Mouse (Mus musculus): ENCODE measurements around the gene Gpr161.

Gene Gpr161

DNA sequence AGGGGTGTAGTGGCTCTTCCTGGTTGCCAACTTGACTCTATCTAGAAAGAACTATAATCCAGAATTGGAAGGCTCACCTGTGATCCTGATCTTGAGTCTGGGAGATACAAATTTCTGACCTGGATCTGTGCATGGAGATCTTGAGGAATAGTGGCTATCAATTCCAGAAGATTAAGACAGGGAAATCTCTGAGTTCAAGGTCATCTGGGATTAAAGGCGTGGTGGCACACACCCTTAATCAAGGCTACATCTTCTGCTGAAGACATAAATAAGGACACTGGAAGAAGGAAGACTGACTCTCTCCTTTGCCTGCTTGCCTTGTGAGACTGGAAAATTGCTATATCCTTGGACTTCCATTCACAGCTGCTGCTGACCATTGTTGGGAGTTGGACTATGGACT, at the start of gene Gpr161:
TSS of gene Gpr161 (plus strand) at position 301 of the 400 bp plus-strand sequence.
- DNase-seq, result no peak

DNA sequence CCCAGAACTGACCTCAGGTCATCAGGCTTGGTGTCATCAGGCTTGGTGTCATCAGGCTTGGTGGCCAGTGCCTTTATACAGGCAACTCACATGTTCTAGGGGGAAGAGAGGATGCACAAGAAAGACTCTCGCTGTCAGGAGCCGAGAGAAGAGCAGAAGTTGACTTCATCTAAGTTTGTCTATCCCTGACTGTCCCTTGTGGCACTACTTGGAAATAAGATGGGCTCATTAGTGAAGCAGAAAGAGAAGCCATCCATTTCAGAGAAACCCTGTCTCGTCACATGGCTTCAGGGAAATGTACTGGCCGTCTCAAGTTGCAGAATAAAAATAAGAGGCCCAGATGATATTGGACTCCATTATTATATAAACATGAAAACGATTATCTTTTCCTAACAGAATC, 49.0 kb upstream of the Gpr161 start:
- DNase-seq, result no peak

DNA sequence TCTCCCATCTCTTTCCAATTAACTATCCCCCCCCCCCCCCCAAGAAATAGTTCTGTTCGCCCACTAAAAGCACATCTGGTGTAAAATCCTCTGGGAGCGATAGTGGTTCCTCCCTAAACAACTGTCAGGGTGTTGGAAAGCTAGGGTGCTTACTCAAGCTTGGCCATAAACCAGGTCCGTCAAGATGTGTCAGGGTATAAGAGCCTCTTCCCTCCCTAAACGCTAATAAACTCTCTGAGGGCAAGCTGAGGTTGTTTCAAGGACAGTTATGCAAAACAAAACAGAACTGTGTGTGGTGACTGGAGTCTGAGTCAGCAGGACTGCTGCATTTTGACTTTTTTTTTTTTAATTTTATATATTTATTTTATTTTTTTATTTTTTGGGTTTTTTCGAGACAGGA, 48.5 kb upstream of the Gpr161 start:
- no peak for DNase-seq

DNA sequence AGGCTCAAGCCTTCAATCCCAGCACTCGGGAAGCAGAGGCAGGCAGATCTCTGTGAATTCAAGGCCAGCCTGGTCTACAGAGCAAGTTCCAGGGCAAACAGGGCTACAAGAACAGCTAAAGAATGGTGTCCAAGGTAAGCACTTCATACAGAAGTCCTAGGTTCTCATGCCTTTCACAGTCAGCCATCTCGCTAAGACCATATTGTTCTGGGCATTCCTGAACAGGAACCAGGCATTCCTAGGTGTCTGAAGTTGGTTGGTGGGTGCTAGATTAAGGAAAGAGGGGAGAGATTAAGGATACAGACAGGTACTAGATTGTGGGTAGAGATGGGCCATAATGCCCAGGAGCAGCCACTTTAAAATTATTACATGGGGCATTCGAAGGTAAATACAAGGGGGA, 47.8 kb upstream of the Gpr161 start:
- DNase-seq, result no peak

DNA sequence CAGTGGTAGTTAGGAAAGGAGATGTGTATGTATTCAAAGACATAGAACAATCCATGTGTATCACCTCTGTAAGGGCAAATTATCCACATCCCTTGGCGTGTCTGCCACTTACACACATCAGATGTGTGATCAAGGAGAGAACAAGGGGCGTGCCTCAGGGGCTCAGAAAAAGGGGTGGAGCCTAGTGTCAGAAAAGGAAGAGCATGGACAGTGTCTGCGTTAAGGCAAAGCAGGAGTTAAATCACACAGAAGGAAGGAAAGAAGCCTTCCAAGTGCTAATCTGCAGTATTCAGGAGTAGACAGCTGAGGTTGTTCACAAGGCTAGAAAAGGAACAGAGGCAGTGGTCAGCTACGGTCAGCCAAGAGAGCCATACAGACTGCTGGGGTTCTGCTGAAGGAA, 46.7 kb upstream of the Gpr161 start:
- no peak for DNase-seq

DNA sequence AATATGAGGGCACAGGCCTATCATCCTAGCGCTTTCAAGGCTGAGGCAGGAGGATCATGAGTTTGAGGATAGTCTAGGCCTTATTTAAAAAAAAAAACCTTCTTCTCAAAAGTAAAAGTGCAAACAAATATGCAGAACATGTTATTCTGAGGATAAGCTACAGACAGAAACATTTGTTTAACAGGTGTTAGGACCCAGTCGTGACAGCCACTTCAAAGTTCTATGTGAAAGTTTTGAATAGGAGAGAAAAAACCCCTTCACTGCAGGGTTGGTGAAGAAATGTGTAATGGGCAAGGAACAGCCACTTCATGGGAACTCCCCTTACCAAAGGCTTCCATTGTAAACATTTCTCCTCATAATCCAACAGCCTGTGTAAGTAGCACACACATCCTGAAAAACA, 45.0 kb upstream of the Gpr161 start:
- DNase-seq, result no peak

DNA sequence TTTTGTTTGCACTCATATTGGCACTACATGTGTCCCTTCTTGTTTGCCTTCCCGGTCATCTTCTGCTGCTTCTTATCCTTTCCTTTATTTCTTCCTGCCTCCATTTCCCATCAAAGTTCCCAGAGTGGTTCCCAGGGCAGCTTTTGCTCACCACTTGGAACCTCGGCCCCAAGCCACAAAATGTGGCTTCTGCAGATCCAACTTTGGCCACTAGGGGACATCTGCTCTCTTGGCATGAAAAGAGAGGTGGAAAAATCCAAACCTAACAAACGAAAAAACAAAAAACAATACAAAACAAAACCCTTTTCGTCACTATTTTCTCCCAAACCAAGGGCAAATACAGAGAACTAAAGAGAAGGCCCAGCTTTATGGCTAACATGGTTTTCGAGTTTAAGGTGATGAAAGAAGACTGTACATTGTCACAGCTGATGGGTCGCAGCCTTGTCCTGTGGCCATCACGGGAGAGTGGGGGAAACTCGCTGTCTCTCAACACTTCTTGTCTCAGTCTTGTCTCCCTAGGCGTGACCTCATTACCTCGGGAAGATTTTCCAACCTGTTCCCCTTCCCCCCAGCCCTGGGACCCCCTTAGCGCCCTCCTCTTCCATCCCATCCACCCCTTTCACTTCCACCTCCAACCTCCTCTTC, 43.4 kb upstream of the Gpr161 start:
- DNase-seq, result peak; percentile 22 to 37

DNA sequence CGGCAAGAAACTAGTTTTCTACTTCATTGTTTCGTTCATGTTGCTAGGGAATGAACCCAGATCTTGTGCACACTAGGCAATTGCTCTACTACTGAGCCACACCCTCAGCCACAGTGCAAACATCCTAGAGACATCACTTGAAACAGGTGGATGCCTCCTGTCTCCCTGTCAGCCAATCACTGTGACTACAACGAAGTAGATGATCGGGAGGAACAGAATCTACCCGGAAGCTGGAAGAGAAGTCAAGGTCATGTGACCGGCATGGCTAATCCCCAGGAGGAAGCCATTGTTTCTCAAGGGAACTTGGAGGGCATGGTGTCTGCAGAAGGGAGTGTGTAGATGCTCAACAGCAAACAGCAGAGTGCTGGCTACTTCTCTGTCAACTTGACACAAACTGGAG, 20.6 kb upstream of the Gpr161 start:
- no peak for DNase-seq

DNA sequence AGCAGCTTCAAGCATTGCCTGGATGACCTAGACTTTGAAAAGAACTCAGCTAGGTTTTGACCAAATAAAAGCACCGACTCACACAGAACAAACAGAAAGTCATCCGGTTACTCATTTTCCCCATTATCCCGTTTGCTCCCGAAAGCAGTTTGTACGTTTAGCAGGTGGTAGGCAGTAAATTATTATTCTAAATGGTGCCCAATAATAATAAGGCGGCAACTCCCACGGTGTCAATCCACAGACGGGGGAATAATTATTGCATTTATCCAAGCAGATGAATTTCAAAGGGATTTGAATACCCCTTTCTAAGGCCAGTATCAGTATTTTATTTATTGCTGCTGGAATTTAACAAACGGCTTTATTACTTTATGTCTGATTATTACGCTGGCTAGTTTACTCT, 14.8 kb upstream of the Gpr161 start:
- DNase-seq, result no peak

DNA sequence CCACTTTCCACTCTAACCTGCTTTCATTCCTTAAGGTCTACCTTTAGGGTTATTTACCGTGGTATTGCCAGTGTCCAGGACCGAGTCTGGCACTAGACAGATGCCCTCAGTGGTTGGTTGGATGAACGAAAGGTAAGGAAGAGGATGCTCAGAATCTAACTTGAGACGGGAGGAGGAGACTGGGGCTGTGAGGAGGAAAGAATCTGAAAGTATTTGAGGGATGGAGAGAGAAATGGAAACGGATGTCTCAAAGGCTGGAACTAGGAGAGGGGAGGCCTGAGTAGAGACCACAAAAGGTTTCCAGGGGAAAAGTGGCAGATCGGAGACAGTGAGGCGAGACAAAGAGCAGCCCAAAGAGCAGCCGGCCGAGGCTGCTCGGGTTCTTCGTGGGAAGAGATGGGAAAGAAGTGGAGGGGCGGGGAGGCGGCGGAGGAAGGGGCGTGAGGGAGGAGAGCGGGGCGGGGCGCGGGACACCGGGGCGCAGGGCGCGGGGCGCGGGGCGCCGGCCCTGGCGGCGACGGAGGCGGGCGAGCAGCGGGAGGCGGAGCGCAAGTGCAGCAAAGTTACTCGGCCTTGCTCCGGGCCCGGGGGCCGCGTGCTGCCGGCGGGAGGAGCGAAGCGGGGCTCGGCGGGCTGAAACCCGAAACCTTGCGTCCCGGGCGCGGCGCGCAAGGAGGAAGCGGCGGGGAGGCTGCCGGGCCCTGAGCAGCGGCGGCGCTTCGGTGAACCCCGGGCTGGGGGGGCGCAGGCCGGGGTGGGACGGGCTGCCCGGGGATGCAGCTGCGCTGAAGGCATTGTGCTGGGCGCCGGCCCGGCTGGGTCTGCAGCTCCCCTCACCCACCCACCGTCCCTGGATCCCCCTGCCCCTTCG, 14.0 kb upstream of the Gpr161 start:
- DNase-seq, result peak; percentile 47 to 60

DNA sequence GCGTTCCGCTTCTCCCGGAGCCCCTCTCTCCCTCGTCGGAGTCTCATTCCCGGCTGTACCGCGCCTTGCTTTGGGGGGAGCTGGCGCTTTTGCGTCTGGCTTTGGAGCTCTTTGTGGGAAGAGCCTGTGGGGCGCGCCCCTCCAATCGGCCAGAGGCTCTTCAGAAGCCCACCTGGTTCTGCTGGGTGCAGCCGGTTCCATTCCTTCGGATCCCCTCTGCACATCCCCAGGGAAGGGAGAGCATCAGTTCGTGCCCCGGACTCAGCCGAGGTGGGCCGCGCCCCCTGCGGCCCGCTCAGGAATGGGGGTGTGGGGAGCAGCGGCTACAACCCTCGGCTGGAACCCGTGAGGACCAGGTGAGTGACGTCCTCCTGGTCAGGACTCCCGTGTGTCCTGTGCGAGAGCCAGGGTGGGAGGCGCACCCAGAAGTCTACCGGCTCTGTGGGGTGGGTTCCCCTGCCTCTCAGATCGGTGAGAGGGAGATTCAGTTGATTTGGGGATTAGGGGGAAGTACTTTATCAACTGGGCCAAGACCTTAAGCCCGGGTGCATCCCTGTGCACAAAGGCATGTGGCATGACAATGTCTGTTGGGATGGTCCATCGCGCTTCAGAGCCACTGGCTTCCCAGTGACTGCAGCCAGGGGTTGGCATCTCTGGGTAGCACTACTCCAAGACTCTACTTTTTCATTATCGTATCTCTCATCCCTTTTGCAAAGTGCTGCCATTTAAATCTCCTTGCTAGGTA, 13.2 kb upstream of the Gpr161 start:
- DNase-seq, result peak in 1 of 2 experiments; percentile 19

DNA sequence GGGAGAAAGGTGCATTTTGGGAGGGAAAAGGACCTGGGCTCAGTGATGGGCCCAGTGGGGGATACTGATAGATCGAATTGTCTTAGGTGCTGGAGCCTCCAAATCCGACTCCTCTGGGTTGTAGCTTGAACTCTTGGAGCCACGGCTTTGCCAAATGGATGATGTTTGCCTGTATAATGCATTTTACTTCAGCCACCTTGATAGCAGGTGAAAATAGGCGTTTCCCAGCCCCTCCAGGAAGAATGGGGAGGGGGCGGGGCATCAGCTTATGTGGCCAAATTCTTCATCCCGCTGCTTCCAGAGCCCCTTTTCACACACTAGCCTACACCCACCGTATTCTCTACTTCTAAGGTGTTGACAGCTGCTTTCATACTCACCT, 12.6 kb upstream of the Gpr161 start:
- no peak for DNase-seq

DNA sequence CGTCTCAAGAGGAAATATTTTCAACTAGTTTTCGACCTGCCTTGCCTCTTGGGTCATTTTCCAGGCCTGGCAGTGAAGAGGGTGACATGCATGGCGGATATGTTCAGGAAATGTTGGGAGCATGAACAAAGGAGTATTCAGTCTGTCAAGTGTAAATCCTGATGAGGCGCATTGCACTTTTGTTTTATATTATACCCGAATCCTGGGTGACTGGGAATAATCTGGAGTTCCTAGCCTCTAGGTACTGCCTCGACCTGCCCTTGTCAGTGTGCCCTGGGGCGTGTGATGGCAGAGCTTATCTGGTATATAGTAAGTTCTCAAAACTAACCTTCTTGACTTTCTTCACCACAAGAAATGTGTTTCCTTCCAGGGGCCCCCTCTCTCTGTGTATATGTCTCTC, 11.5 kb upstream of the Gpr161 start:
- DNase-seq, result no peak

DNA sequence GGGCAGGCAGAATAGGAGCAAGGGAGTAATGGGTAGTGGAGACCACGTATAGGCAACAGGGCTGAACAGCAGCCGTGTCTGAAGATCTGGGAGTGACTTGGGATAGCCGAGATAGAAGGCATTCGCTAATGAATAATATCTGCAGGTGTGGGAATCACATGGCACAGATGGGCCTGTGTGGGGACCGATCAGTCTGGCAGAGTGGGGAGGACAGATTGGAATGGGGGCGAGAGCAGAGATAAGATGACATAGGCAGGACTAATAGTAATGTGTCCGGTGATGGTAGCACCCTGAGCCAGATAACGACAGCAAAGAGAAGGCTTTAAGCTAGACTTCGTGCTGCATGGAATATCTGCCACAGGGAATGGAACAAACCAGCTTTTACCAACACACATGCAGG, 7.4 kb upstream of the Gpr161 start:
- DNase-seq, result no peak

DNA sequence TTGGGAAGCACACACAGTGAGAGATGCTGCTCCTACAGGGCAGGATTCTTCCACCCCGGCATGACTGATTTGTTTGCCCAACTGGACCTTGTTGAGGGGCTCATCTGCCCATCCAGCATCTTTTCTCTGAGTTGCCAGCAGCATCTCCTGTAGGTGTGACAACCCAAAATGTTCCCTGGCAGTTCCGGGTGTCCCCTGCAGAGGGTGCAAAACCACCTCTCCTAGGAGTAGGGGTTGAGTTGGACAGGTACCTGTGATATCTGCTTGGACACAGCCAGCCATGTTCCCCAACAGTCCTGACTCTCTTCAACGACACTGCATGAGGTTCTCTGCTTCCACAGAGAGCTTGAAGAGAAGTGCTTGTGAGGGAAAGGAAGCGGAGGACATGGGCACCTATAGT, 5.8 kb upstream of the Gpr161 start:
- peak; percentile 23 to 36 for DNase-seq

DNA sequence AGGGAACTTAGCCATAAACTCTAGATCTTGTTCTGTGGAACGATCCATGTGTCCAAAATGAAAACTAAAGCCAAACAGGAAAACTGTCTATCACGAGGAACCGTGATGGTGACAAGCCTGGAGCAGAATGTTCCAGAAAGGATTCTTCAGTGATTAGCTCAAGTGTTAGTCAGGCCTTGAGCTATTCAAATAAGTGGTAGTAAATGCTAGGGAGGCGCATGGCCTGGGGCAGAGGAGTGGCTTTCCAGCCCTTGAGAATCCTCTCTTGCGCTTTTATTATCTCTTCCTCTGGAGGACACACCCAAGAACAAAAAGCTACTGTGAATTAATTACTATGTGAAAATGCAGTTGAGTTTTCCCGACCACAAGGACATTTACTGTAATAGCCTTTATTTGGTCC, 4.0 kb upstream of the Gpr161 start:
- no peak for DNase-seq

DNA sequence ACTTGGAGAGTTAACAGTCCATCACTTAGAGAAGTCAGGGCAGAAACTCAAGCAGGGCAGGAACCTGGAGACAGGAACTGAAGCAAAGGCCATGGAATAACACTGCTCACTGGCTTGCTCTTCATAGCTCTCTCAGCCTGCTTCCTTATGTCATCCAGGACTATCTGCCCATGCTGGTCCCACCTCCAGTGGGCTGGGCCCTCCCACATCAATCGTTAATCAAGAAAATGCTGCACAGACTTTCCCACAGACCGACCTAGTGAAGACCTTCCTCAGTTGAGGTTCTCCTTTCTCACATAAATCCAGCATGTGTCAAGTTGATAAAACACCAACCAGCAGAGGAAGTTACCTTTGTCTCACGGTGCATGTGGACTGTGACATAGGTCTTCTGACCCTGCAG, 5.5 kb downstream of the Gpr161 start:
- DNase-seq, result no peak

DNA sequence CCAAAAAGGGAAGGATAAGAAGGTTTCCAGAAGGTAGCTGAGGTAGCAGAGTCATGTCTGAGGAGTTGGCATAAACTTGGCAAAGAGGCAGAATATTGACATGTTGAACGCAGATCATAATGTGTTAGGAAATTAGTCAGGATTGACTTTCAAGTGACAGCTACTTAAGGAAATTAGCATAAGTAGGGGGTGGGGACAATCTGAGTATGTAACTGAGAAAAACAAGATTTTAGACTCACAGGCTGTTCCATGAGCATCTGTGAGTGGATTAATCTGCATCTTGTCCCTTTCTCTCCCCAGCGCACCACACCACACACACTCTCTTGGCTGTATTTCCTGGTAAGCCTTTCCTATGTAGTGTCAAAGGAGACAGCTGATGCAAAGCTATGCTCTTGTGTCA, 6.0 kb downstream of the Gpr161 start:
- no peak for DNase-seq

DNA sequence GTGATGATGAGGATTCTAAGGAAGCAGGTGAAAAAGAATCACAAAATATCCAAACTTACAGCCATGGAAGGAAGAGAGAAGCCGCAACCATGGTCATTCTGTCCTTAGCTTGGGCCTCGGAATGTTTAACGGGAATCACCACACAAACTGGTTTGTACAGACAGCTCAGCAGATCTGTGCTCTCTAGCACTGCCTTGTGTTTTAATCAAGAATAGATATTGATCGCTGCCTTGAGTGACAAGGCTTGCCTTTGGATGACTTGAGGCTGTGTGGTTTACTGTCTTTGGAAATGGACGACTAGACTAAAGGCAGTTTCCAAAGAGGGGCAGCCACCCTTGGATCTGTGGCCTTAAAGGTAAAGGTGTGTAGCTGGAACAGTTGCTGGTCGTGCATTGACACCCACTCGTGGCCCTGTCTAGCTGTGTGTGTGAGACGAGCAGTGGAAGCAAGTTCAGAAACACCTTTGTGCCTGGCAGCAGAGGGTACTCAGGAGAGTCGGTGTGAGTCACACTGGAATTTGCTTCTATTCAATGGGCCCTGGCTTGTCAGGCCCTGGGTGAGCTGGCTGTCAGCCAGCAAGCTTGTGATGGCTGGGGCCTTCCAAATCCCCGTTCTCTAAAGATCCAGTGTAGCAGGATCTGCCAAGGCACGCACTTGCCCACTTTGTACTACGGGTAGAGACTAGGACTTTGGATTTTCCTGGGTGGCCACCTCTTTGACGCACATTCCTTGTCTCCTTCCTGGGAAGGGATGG, 7.0 kb downstream of the Gpr161 start:
- no peak for DNase-seq

DNA sequence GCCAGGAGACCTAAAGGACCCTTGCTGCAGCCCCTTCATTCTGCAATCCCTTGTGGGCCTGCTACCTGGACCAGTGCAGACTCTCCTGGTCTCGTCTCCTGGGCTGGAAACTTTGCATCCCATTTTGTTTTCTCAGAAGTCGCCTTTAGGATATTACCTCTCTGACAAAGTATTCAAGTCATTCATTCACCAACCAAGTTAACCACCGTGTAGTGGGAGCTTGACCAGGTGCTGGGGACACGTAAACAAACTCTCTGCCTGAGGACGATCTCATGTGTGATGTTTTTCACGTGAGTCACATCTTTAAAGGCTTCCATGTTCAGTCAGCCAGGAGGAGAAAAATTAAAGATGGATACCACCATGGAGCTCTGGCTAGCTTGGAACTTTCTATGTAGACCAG, 7.6 kb downstream of the Gpr161 start:
- no peak for DNase-seq

DNA sequence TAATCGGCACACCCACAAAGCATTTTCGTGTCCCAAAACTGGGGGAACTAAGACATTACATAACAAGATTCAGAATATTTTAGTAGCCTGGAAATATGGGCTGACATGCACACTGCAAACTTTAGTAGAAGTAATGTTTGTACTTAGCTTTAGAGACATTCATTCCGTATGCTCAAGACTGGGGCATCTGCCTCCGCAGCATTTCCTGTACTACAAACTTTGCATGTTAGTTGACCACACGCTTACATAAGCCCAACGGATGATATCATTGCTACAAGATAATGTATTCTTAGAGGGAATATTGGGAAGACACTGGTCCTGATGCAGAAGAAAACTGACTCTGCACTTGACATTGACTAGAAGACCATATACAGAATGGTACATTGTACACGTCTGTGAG, 8.8 kb downstream of the Gpr161 start:
- no peak for DNase-seq

DNA sequence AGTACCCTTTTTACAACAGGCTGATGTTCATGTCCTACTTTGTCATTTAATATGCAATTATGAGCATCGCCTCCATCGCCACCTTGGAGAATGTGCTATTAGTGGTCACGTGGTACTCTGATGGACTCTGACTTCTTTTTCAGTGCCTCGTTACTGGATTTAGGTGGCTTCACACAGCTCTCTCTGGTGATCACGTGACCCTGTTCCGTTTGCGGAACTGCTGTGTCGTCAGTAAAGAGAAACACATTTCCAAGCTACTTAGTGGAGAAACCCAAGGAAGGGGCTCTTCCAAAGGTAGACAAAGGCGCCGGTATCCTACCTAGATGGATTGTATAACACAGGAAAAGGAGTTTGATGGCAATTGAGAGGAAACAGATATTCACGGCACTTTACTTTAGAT, 12.6 kb downstream of the Gpr161 start:
- DNase-seq, result no peak

DNA sequence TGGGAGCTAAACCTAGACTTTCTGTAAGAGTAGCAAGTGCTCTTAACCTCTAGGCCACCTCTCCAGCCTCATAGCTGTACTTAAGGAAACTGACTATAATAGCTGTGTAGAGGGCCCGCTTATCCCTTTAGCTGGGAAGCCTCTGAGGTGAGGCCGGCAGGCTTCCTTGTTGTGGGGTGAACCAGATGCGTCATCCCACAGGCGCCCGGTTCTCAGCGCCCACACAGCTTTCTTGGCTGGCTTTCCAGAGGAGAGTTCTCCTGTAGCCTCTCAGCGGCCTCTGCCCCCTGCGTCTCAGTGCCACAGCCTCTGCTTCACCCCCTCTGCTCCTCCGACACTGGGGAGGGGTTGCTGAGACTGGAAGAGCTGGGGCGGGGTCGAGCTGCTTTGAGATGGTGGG, 20.8 kb downstream of the Gpr161 start:
- DNase-seq, result no peak
